Mouse (Mus musculus) gastrocnemius, postnatal 14 days (tissue): Measurements from ENCODE around the gene Gale. TPM values are rescaled to one million over a fixed set of nuclear protein-coding genes. Genes with fewer than 3 reads are reported as not detected.
"Not testable (repeated sequence)": the region's sequence is repeated elsewhere in the genome, so short reads cannot be mapped to it uniquely, and the experiment has no call there.

Experiments
- DNase-seq: peaks from one replicate; pipeline ENCODE4 v3.0.0; 2021; ENCODE audit warnings: mixed read lengths
- intact Hi-C: fragments of 180-260 bp; cut with DNase I; formaldehyde crosslinking; loops from one replicate; pipeline ENCODE4 v1.15.1; 2025; ENCODE audit warnings: low total_unique reads
- total RNA-seq, 2 experiments: library from RNA; stranded (reverse); gene quantifications; 2 replicates each; pipeline ENCODE4 v1.2.3; 2021

The Gale gene
- total RNA-seq, 2 experiments from 2014 or later: 1.2 to 2.1 TPM

- intact Hi-C loops: no loop called here
- DNase-seq: no peak
Observed at GRCm38 (mm10) chr4:135966283-135966682, 2.8 kb downstream of the Gale start.

GRCm38 (mm10) chr4:135967086-135967760, 3.7 kb downstream of the Gale start:
- intact Hi-C loops: no loop called here
- DNase-seq: no peak

DNA sequence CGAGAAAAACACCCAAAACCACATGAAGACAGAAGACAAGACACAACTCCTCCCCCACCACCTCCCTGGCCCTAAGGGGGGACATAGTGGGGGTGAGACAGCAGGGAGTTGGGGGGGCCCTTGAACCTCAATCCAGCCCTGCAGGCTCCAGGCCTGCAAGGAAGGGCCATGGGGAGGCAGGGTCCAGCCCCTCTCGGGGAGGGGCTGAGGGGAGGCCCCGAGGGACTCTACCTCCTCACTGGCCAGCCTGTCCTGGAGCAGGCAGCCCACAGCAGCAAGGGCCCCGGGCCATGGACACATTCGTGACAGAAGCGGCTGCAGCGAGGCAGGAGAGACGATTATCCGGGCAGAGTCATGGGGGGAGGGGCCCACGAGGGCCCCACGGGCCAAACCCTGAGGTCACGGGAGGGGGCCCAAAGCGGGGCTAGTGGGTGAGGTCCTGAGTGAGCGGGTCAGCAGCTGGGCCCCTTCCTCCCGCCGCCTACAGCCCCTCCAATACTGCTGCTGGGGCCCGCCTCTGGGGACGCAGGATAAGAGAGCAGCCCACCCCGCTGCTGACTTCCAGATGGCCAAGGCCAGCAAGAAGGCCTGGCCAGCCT, 4.8 kb downstream of the Gale start:
- intact Hi-C loops: no loop called here
- DNase-seq: no peak

DNA sequence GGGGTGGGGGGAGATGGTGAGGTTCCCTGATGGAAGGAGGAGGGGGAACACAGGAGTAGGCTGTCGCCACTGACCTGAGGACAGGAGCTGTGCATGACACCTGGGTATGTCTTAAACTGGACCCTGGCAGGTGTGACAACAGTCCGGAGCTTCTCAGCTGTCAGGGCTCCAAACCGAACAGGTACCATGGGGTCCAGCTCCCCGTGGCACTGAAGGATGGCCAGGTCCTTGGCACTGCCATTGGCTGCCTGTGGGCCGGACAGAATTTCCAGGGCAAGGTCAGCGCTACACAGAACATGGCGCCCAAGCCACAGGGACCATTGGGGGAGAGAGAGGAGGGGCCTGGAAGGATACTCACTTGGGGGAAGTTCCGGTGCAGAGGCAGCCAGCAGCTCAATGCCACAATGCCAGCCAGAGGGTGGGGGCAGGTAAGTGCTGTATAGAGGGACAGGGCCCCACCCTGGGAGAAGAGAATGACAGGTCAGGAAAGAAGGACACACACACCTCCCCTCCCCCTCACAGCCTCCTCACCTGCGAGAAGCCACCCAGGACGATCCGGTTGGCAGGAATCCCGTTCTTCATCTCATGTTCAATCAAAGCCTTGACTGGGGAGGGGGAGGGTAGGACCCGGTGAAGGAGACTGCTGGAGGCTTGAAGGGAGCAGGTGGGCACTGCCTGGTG, 5.7 kb downstream of the Gale start:
- DNase-seq: no peak
- intact Hi-C loops: no loop called here

- no peak for DNase-seq
- intact Hi-C loops: no loop called here
Observed at GRCm38 (mm10) chr4:135970585-135970984, 7.1 kb downstream of the Gale start.

GRCm38 (mm10) chr4:135971805-135972555, 8.5 kb downstream of the Gale start:
- intact Hi-C loops: no loop called here
- no peak for DNase-seq

GRCm38 (mm10) chr4:135972556-135972906, 9.0 kb downstream of the Gale start, which contains the start of gene Lypla2:
Lypla2 (minus strand) TSS chr4:135972626.
- intact Hi-C loops: no loop called here
- DNase-seq: peak; percentile 93

- no peak for DNase-seq
- intact Hi-C loops: no loop called here
Observed at GRCm38 (mm10) chr4:135972911-135973811, 9.6 kb downstream of the Gale start.

- intact Hi-C loops: no loop called here
- no peak for DNase-seq
Observed at GRCm38 (mm10) chr4:135976146-135976545, 12.6 kb downstream of the Gale start.

DNA sequence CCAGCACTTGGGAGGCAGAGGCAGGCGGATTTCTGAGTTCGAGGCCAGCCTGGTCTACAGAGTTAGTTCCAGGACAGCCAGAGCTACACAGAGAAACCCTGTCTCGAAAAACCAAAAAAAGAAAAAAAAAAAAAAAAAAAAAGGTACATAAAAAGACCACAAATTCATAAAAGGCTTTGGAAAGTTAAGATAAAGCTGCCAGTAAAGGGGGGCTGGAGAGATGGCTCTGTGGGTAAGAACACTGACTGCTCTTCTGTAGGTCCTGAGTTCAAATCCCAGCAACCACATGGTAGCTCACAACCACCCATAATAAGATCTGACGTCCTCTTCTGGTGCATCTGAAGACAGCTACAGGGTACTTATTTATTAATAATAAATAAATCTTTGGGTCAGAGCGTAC, 16.7 kb downstream of the Gale start:
- intact Hi-C loops: not testable (repeated sequence)

DNA sequence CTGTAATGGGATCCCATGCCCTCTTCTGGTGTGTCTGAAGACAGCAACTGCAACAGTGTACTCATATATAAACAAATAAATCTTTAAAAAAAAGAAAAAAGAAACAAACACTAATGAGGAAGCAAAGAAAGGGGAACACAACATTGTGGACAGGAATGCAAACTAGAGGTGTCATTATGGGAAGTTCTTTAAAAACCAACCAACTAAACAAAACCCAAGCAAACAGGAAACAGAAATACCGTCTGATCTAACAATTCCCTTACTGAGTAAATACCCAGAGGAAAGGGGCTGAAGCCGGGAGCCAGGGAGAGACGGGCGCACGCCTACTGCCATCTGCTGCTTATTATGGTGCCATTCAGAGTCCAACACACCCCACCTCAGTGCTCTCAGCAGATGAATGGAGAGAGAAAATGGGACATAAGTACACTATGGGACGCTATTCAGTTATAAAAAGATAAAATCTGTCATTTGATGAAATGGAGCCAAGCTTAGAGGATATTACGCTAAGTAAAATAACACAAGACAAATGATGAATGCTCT, 18.1 kb downstream of the Gale start:
- intact Hi-C loops: no loop called here
- no peak for DNase-seq

More for the DNA sequence above, 16.7 kb downstream of the Gale start:
- DNase-seq: not testable (repeated sequence)

DNA sequence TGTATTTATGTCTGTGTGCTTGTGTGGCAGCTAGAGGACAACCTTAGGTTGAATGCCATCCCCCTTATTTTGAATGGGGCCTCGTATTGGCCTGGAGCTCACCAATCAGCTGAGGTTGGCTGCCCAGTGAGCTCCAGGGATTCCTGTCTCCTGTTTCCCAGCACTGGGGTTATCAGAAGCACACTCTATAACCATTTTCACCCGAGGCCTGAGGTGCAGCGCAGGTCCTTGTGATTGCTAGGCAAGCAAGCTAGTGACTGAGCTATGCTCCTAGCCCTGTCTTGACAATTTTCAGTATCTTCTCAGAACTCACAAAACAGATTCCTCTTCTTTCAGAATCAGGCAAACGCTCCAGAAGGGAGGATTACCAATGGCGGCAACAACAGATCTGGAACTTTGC, 21.0 kb downstream of the Gale start:
- no peak for DNase-seq
- intact Hi-C loops: no loop called here

GRCm38 (mm10) chr4:135985193-135985592, 21.7 kb downstream of the Gale start:
- intact Hi-C loops: no loop called here

GRCm38 (mm10) chr4:135985769-135986168, 22.2 kb downstream of the Gale start:
- intact Hi-C loops: no loop called here
- DNase-seq: no peak

More at GRCm38 (mm10) chr4:135985193-135985592, 21.7 kb downstream of the Gale start:
- no peak for DNase-seq

- DNase-seq: no peak
- intact Hi-C loops: no loop called here
Observed at GRCm38 (mm10) chr4:135986301-135986942, 22.9 kb downstream of the Gale start.

DNA sequence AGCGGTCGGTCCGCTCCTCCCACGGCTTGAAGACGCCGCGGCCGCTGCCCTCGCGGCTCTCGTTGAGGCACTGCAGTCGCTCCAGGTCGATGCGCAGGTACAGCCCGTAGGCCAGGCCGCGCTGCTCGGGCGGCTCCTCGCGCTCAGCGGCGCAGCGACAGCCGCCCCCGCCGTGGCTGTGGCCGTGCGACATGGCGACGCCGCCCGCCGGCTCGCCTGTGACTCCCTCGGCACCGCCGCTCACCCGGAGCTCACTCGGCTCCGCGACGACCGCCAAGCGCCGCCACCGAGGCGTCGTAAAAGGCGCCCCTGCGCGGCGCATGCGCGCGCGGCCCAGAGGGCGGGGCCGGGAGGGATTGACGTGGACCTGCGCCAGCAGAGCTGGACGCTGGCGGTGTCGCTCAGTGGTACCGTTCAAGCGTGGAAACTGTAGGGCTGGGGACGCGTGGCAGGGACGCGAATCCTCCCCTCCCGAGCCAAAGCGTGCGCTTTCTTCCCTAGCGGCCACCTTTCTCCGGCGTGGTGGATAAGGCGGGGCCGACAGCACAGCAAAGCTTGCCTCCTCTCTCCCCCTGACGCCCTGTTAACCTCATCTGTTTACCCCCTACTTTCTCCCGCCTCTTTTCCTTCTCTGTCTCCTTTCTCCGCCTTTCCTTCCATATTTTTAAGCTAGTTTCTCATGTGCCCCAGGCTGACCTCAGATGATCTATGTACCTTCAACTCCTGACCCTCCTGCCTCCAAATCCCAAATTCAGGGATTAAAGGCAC, 23.6 kb downstream of the Gale start, which contains the start of gene Pithd1:
Pithd1 (minus strand) TSS at position 322 of the 768 bp plus-strand sequence.
- peak; percentile 90 for DNase-seq
- intact Hi-C loops: no loop called here

GRCm38 (mm10) chr4:135987714-135988113, 24.2 kb downstream of the Gale start:
- DNase-seq: no peak
- intact Hi-C loops: no loop called here

GRCm38 (mm10) chr4:135993941-135994340, 30.4 kb downstream of the Gale start:
- no peak for DNase-seq
- intact Hi-C loops: no loop called here
